Mouse (Mus musculus): ENCODE data around the gene 3100002H09Rik. TPM values are rescaled to one million over a fixed set of nuclear protein-coding genes. Genes with fewer than 3 reads are reported as not detected.

3100002H09Rik gene
- total and polyA plus RNA-seq, 3 experiments = not detected

DNA sequence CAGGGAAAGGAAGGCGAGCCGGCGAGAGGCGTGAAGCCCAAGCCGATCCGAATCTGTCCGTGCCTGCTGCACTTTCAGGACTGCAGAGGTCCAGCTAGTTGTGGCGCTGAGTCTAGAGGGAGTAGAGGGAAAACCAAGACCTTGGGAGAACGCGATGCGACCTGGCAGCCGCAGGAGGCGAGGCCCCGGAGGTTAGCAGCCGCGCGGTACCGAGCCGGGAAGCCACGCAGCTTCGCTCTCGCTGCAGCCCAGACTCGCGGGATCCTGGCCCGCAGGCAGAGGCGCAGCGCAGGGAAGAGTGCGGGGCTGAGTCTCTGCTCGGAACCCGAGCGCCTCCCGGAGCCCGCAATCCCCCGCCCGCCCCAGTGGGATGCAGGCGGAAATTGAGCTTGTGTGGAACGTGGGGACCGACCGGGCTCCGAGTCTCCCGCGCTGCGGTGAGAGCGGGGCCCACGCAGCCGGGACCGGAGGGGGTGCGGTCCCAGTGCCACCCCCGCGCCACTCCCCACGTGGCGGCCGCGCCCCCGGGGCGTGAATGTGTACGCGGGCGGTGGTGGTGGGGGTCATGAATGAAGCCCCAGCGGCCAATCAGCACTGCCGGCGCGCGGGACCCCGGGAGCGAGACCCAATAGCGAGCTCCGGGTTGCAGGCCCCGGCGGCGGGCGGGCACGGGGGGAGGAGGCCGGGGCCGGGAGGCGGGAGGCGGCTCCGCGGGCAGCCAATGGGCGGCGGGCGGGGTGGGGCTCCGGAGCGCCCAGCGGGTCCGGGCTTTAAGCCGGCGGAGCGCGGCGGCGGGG, 46.4 kb upstream of the 3100002H09Rik start:
- Histone ChIP-seq H3K79me2 (ENCODE audit: control insufficient read depth, insufficient read depth, low read length, poor library complexity) (no peaks in the 10 kb centered on the region), H3K36me3 (ENCODE audit: control insufficient read depth in 1 of 2, insufficient read depth in 2 of 2, low read length in 2 of 2) (no peaks in the 10 kb centered on the region), H3K27me3 (ENCODE audit: control insufficient read depth in 1 of 2, insufficient read depth in 2 of 2, low read length in 2 of 2) (no peaks in the 10 kb centered on the region; a peak in 1 of 4 replicates), H3K9ac (ENCODE audit: control insufficient read depth, low read depth, low read length, poor library complexity, severe bottlenecking) (no peak overlapping the region), H3K4me1 (ENCODE audit: control insufficient read depth in 1 of 2, insufficient read depth in 2 of 2, low read length in 2 of 2) (no peaks in the 10 kb centered on the region), H3K9me3 (replicated peaks; ENCODE audit: insufficient read depth, low read length) (no peaks in the 10 kb centered on the region), H3K27ac (ENCODE audit: control insufficient read depth, low read depth, low read length) (no peak overlapping the region), H3K4me3 (ENCODE audit: control insufficient read depth in 1 of 2, insufficient read depth in 1 of 2, low read depth in 2 of 2, low read length in 2 of 2) (no peak overlapping the region)
- DNase-seq (ENCODE audit: low read depth, low spot score) = no peak
- TF ChIP-seq JUND (IDR thresholded peaks at IDR 0.05; ENCODE audit: low read depth, low read length) = no peak
- no peak for TF ChIP-seq USF1 (IDR thresholded peaks at IDR 0.05; ENCODE audit: low read depth, low read length)
- TF ChIP-seq ELF1 (IDR thresholded peaks at IDR 0.05; ENCODE audit: low read depth, low read length) = no peak
- no peak for TF ChIP-seq EP300 (IDR thresholded peaks at IDR 0.05; ENCODE audit: low read depth in 1 of 2, low read length in 2 of 2)
- TF ChIP-seq POLR2AphosphoS2 (IDR thresholded peaks at IDR 0.05; ENCODE audit: low read length) = no peak
- TF ChIP-seq NELFE (IDR thresholded peaks at IDR 0.05; ENCODE audit: low read depth, low read length) = no peak
- TF ChIP-seq MYC (IDR thresholded peaks at IDR 0.05; ENCODE audit: low read depth, low read length) = no peak
- TF ChIP-seq CTCF (IDR thresholded peaks at IDR 0.05 in 2 of 3, conservative IDR thresholded peaks at IDR 0.05 in 1 of 3; ENCODE audit: control insufficient read depth in 1 of 3, insufficient read depth in 1 of 3, low read depth in 2 of 3, low read length in 3 of 3, poor library complexity in 1 of 3, severe bottlenecking in 1 of 3) = no peak
- TF ChIP-seq ZMIZ1 (IDR thresholded peaks at IDR 0.05; ENCODE audit: low read depth, low read length) = no peak
- no peak for TF ChIP-seq KAT2A (conservative IDR thresholded peaks at IDR 0.05; ENCODE audit: low read depth, low read length)

DNA sequence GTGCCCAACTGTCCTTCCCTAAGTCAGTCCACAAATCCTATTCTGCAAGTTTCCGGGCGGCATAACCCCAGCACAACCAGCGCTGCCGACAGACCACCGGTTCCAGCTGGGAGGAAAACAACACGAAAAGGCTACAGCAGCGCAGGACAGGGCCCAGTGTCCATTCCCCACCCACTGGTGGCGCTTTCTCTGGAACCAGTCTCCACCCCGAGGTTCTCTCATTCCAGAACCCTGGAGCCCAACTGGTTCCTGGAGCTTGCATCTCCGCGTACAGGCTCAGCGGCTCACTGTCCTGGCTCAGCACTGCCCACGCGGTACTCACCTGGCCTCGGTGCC, 45.9 kb upstream of the 3100002H09Rik start, which contains the start of gene Pou3f1:
Pou3f1 (plus strand) TSS at position 290 of the 336 bp plus-strand sequence.
- Histone ChIP-seq H3K9me3 (replicated peaks; ENCODE audit: insufficient read depth, low read length) (no peaks in the 10 kb centered on the region), H3K79me2 (ENCODE audit: control insufficient read depth, insufficient read depth, low read length, poor library complexity) (no peaks in the 10 kb centered on the region), H3K4me3 (ENCODE audit: control insufficient read depth in 1 of 2, insufficient read depth in 1 of 2, low read depth in 2 of 2, low read length in 2 of 2) (no peak within 1 kb of the TSS), H3K9ac (ENCODE audit: control insufficient read depth, low read depth, low read length, poor library complexity, severe bottlenecking) (no peak within 1 kb of the TSS), H3K36me3 (ENCODE audit: control insufficient read depth in 1 of 2, insufficient read depth in 2 of 2, low read length in 2 of 2) (no peaks in the 10 kb centered on the region), H3K27ac (ENCODE audit: control insufficient read depth, low read depth, low read length) (no peak within 1 kb of the TSS), H3K4me1 (ENCODE audit: control insufficient read depth in 1 of 2, insufficient read depth in 2 of 2, low read length in 2 of 2) (no peaks in the 10 kb centered on the region), H3K27me3 (ENCODE audit: control insufficient read depth in 1 of 2, insufficient read depth in 2 of 2, low read length in 2 of 2) (no peaks in the 10 kb centered on the region; a peak in 1 of 4 replicates)
- no peak for TF ChIP-seq HCFC1 (IDR thresholded peaks at IDR 0.05; ENCODE audit: low read depth, low read length)
- TF ChIP-seq RCOR1 (IDR thresholded peaks at IDR 0.05; ENCODE audit: low read depth, low read length) = no peak
- TF ChIP-seq CHD2 (IDR thresholded peaks at IDR 0.05; ENCODE audit: low read length) = no peak
- TF ChIP-seq BHLHE40 (IDR thresholded peaks at IDR 0.05; ENCODE audit: borderline replicate concordance, low read depth, low read length) = no peak
- no peak for TF ChIP-seq GATA1 (IDR thresholded peaks at IDR 0.05; ENCODE audit: low read depth, low read length)
- TF ChIP-seq ETS1 (IDR thresholded peaks at IDR 0.05; ENCODE audit: low read depth, low read length) = no peak
- no peak for TF ChIP-seq ZC3H11A (IDR thresholded peaks at IDR 0.05; ENCODE audit: low read depth, low read length)
- no peak for TF ChIP-seq UBTF (IDR thresholded peaks at IDR 0.05; ENCODE audit: borderline replicate concordance, insufficient read depth, low read depth, low read length)
- no peak for TF ChIP-seq GABPA (IDR thresholded peaks at IDR 0.05; ENCODE audit: low read depth, low read length)
- TF ChIP-seq CTCF (IDR thresholded peaks at IDR 0.05 in 2 of 3, conservative IDR thresholded peaks at IDR 0.05 in 1 of 3; ENCODE audit: control insufficient read depth in 1 of 3, insufficient read depth in 1 of 3, low read depth in 2 of 3, low read length in 3 of 3, poor library complexity in 1 of 3, severe bottlenecking in 1 of 3) = no peak
- no peak for TF ChIP-seq ZMIZ1 (IDR thresholded peaks at IDR 0.05; ENCODE audit: low read depth, low read length)
- TF ChIP-seq MYB (IDR thresholded peaks at IDR 0.05; ENCODE audit: low read depth, low read length) = no peak
- no peak for DNase-seq (ENCODE audit: low read depth, low spot score)

All from MEL (cell line).